Mouse (Mus musculus) layer of hippocampus, adult 2 months (tissue): ENCODE results near the gene Gabrb1. TPM values are rescaled to one million over a fixed set of nuclear protein-coding genes. Genes with fewer than 3 reads are reported as not detected.
A peak's percentile ranks its signal among the peaks of the same experiment; 100 is the strongest.

ENCODE experiments used
- DNase-seq, 2 experiments: peaks; one replicate each; pipeline ENCODE4 v3.0.0; 2022; ENCODE audit warnings: low spot score in 2 of 2
- H3K27ac ChIP-seq: fragments of 200-600 bp; 2 replicates; pipeline ENCODE4 v1.8.1; 2022
- H3K4me3 ChIP-seq: fragments of 200-600 bp; 2 replicates; pipeline ENCODE4 v1.8.1; 2022; ENCODE audit warnings: mild to moderate bottlenecking
- CTCF ChIP-seq: fragments of 200-600 bp; conservative IDR thresholded peaks from 2 replicates; pipeline ENCODE4 v1.8.1; 2022; ENCODE audit warnings: antibody characterized with exemption, mild to moderate bottlenecking, moderate library complexity
- total RNA-seq, 2 experiments: library from RNA; stranded (reverse); gene quantifications; 2 replicates each; pipeline ENCODE4 v1.2.3; 2021

The Gabrb1 gene
- total RNA-seq, 2 experiments from 2014 or later = 138 to 147 TPM

DNA sequence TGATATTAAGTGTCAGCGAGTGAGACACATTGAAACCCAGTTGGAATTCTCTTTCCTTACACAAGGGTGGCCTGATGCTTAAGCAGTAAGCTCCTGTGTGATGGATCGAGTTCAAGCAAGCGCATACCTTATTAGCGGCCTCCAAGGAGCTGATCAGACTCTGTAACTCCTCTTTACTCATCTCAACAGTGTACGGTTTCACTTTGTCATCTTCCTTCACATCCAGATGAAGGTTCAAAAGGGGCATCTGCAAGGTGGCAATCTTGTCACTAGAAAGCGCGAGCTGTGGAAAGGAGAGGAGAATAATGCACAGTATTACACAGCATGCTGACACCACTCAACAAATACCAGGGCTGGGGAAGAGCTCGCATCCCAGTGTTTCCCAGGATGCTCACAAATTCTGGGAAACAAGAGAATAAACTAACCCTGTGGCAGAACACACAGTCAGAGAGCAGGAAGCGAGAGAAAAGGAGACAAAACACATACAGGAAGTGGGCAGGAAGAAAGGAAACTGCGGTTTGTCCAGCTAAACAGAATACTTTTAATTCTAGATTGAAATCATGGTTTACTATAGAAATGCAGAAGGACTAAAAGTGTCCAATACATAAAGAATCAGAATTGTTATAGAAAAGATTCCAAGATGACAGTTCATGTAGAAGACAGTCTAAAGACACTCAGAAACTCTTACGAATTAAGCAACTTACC, 503.0 kb downstream of the Gabrb1 start:
- peak overlapping the region; percentile 36; the same call in 1 of the 2 replicates for H3K27ac ChIP-seq
- H3K4me3 ChIP-seq = no peak overlapping the region
- no peak for DNase-seq
- TF ChIP-seq CTCF = no peak

DNA sequence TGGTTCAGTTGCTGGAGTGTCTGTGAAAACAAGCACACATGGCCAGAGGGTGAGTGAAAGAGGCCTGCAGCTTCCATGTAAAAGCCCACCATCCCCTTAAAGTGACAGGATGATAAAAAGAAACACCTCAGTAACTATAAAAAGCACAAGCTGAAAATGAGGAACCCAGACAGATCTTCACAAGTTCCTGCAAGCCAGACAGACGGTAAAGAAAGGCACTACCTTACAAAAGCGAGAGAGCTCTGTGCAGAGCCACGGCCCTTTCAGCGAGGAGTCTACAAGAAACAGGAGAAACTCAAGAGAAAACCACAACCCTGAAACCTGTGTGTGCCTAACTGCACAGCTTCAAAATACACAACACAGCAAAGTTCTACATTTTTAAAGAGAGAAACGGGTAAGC, 504.9 kb downstream of the Gabrb1 start:
- Histone ChIP-seq H3K27ac (peak overlapping the region; percentile 36; the same call in 1 of the 2 replicates), H3K4me3 (no peak overlapping the region)
- no peak for DNase-seq
- no peak for TF ChIP-seq CTCF

DNA sequence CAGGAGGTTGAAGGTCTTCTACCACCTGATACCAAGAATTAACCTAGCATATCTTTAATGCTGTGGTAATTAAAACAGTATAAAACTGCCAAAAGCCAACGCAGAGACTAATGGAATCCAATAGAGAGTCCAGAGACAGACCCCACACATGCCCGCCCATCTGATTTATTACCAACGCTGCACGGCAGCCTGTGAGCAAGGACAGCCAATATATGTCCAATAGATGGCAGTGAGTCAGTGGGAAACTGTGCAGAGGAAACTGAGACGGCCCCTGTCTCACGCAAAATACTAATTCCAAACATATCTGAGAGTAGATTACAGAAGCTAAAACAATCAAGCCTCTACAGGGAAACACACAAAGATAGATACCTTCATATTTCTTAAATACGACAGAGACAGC, 506.5 kb downstream of the Gabrb1 start:
- H3K27ac ChIP-seq = peak overlapping the region; percentile 32; the same call in 1 of the 2 replicates
- DNase-seq = no peak
- H3K4me3 ChIP-seq = peak overlapping the region; percentile 6; the same call in 1 of the 2 replicates
- peak; percentile 35 for TF ChIP-seq CTCF

DNA sequence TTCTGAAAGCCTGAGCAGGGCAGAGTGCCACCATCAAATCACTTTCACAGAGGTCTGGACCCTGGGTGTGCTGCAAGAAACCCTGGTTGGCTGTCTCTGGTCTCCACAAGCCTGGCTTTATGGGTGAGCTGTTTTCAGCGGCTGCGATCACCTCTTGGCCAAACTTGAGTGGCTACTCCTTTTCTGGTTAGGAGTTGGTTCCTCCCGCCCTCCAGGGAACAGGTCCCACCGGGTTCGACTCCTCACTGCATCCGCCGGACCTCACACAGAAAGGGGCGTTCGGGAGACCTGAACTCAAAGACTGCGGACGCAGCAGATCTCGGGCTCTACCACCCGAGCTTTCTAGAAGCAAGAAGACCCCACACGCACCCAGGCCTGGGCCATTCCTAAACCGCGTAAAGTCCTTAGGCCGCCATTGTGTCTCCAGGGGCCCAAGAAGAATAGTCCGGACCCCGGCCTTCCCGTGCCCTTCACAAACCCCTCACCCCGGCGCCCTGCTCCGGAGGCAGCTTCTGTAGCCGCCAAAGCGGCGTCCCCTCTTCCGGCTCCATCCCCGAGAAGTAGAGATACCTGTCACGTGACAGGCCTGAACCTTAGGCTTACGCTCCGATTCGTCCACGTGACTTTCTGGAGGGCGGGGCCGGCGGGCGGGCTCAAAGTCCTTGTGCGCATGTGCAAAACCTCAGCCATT, 509.8 kb downstream of the Gabrb1 start, which contains the start of gene Commd8:
Gene Commd8, minus strand, starts transcription at position 596 of the 691 bp plus-strand sequence.
- H3K27ac ChIP-seq = peak within 1 kb of the TSS; percentile 98
- TF ChIP-seq CTCF = no peak
- DNase-seq = peak; percentile 95 to 96
- peak within 1 kb of the TSS; percentile 96 for H3K4me3 ChIP-seq

DNA sequence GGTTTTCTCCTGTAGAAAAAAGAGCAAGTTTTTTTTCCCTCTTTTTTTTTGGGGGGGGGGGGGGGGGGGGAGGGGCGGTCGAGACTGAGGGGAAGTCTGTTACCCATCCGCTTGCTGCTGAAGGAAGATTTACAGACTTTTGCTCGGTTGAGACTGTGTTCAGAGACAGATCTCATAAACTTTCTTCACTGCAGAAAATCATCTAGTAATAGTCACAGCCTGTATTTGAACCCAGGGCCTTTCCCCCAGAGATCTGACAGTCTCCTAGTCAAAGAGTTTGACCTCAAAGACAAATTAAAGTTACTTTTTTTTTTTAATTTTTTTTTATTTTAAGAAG, 510.3 kb downstream of the Gabrb1 start:
- H3K4me3 ChIP-seq = peak overlapping the region; percentile 96; the same call in 1 of the 2 replicates
- peak overlapping the region; percentile 64; the same call in 1 of the 2 replicates for H3K27ac ChIP-seq
- no peak for DNase-seq
- no peak for TF ChIP-seq CTCF

DNA sequence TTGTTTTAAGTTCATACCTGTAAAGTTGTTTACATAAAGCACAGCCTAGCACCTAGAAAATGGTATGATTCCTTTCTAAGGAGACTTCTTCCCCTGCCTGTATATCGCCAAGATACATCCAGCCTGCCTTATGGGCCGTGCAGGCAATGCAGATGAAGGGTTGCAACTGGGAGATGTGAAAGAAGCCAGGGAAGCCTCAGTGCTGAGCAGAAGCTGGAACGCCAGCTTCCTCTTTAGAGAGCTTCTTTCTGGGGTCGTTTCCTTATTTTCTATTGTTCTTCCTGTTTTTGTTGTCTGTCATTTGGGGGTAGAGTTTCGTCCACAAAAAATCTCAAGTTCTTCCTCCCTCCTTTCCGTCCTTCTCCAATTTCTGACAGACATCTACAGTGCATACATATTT, 512.2 kb downstream of the Gabrb1 start:
- no peak for TF ChIP-seq CTCF
- Histone ChIP-seq H3K4me3 (no peak overlapping the region), H3K27ac (0 out of 2 replicates have a peak overlapping the region, but pooled peaks have one; percentile 11)
- DNase-seq = no peak

DNA sequence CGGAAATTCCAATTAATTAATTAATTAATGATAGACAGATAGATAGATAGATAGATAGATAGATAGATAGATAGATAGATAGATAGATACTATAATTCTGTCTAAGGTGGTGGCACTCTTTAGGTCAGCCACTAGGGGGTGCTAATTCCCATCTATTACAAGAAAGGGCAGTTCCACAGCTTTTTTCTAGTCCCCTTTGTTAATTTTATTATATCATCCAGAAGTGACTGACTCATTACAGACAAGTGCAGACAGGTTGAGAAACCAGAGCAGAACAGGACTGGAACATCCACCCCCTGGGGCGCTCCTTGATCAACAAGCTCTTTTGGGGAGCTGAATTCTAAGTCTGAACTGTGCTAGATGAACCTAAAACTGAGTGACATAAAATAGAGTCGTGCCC, 514.8 kb downstream of the Gabrb1 start:
- TF ChIP-seq CTCF = peak; percentile 88
- Histone ChIP-seq H3K4me3 (no peak overlapping the region), H3K27ac (no peak overlapping the region)
- DNase-seq = peak; percentile 34 to 66

DNA sequence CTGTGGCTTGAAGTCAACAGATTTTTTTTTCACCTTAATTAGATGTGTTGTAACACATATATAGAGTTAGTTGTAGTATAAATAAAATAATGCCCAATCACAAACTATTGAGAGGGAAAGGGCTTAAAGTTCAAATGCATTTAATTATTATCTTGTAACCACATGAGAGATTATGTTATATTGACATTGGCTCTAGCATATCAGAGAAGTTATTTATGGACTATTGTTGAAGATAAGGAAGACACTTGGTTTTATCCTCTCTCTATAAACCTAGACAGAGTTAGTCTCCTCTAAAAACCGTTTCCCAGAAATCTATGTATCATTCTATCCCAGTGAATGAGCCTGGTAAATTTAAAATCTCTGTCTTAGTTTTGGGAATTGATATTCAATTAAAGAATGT, 515.6 kb downstream of the Gabrb1 start:
- H3K27ac ChIP-seq = no peak overlapping the region
- no peak overlapping the region for H3K4me3 ChIP-seq
- no peak for TF ChIP-seq CTCF
- no peak for DNase-seq

DNA sequence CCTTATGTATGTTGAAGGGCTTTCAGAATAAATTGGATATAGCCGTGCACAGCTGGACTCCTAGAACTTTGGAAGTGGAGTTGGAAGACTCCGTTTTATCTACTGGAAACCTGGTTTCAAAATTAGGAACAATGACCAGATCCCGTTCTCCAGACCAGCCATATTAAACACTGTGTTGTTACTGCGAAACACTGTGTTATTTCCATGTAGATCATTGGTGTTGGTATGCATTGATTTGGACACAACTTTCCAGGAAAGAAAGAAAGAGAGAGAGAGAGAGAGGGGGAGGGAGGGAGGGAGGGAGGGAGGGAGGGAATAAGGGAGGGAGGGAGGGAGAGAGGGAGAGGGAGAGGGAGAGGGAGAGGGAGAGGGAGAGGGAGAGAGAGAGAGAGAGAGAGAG, 517.1 kb downstream of the Gabrb1 start:
- Histone ChIP-seq H3K4me3 (no peak overlapping the region), H3K27ac (no peak overlapping the region)
- TF ChIP-seq CTCF = no peak
- no peak for DNase-seq

DNA sequence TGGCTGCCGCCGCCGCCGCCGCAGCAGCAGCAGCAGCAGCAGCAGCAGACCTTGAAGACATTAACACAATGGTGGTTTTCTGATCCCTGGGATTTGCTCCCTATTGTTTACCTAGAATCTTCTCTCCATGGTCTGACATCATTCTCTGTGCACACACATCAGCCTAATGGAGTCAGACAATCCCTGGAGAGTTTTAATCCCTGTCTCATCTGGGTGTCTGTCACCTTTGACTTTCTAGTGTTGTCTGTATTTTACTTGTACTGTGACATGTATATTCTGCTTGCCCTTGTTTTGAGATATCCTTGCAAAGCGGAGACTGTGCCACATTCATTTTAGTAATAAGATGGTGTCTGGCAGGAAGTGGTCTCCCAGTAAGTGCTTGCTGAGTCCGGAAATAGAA, 517.6 kb downstream of the Gabrb1 start:
- Histone ChIP-seq H3K4me3 (peak overlapping the region; percentile 42), H3K27ac (peak overlapping the region; percentile 49)
- DNase-seq = no peak
- TF ChIP-seq CTCF = no peak

DNA sequence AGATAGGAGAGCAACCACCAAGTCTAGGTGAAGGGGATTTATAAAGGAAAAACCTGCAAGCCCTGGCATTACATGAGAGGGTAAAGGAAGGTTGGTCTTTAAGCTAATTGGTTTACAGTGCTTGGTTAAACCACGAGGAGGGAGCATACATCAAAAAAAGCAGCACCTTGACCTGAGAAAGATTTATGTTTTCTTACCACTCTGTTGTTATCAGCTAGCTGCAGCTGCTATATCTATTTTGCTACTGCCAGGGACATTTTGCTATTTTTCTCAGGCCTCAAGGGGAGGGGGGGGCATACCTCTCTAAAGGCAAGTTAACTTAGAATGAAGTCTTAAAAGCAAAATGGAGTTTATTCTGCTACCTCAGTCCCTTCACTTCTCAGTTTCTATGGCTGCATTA, 523.3 kb downstream of the Gabrb1 start:
- Histone ChIP-seq H3K4me3 (no peak overlapping the region), H3K27ac (no peak overlapping the region)
- DNase-seq = no peak
- no peak for TF ChIP-seq CTCF

DNA sequence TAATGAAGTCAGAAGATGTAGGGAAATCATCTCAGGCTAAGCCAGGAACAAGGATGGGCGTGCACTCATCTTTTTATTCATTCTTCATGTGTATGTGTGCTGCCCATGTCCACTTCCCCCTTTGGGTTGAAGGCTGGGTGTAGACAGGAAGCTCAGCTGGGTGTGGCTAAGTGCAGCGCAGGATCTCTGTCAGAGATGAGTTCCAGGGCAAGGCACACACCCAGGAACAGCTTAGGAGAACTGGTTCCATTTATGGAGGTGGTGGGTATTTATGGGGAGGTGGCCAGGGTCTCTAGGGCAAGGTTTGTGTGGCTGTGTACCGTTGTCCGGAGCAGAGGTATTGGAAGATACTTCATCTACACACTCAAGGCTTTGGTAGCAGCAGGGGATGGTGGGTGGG, 524.9 kb downstream of the Gabrb1 start:
- TF ChIP-seq CTCF = no peak
- Histone ChIP-seq H3K4me3 (no peak overlapping the region), H3K27ac (no peak overlapping the region)
- no peak for DNase-seq

DNA sequence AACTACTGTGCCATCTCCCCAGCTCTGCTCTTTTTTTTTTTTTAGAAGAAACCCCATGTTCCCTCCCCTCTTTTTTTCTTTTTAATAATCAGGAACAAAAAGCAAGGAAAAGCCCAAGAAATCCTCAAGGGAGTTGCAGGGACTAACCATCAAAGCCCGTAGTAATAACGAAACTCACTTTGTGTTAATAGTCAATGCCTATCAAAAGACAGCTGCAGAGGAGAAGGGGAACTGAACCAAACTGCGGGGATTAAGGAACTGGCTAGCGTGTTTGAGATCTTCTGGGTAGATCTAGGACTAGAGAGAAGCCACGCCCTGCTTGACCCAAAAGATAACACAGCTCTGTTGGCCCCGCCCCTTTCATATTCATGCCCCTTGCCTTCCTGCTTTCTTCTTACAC, 526.0 kb downstream of the Gabrb1 start:
- no peak for TF ChIP-seq CTCF
- no peak for DNase-seq
- Histone ChIP-seq H3K27ac (no peak overlapping the region), H3K4me3 (no peak overlapping the region)
